ENCODE assay signal across 23 mouse cellular contexts in genomic region chr16:31639946-31640345, GRCm38 (mm10). TPM values are rescaled to one million over a fixed set of nuclear protein-coding genes. Genes with fewer than 3 reads are reported as not detected.
A peak's percentile ranks its signal among the peaks of the same experiment; 100 is the strongest.
DNase-seq lines count a peak whose midpoint lies in the region; ATAC-seq and TF ChIP-seq lines count a peak whose summit lies in the region.
"Had no signal": no experiment of that assay in that cellular context is flagged by ENCODE, and none has a peak within 500 bp of the region (broad histone marks: within the 10 kb centered on the region; RNA-seq: fewer than 3 reads in every experiment).

No protein-coding gene starts in this region.

- no peak for TF ChIP-seq CTCF in kidney, adult 2 months (conservative IDR thresholded peaks at IDR 0.05; ENCODE audit: insufficient read depth, insufficient read length, low read depth, low read length)

- ATAC-seq in kidney, embryonic 16.5 days (ENCODE audit: low FRiP score, low TSS enrichment) = 0 out of 2 replicates have a peak, but pooled peaks have one; percentile 46
- ATAC-seq: activated CD4-positive, CD25-positive, alpha-beta regulatory T cell, adult 4 months had no signal

- no peak overlapping the region for H3K9ac ChIP-seq in kidney, embryonic 16.5 days (replicated peaks; ENCODE audit: low read length)
- H3K9ac ChIP-seq: lung, embryonic 15.5 days; neural tube, embryonic 13.5 days had no signal

- intact Hi-C loops in left cerebral cortex, postnatal 4 days (cut with DNase I) = no loop called here

- H3K4me3 ChIP-seq in kidney, adult 2 months (ENCODE audit: insufficient read depth, low read depth, low read length) = no peak overlapping the region
- H3K4me3 ChIP-seq in kidney, embryonic 16.5 days (ENCODE audit: low read length) = no peak overlapping the region
- H3K4me3 ChIP-seq: heart, adult 2 months; hindbrain, embryonic 10.5 days; lung, embryonic 15.5 days; megakaryocyte, embryonic 14.5 days; neural tube, embryonic 13.5 days had no signal

- H3K9me3 ChIP-seq in kidney, embryonic 16.5 days (ENCODE audit: low read length) = no peaks in the 10 kb centered on the region
- H3K9me3 ChIP-seq: hindbrain, embryonic 10.5 days; lung, embryonic 15.5 days had no signal

- peak; percentile 65 for DNase-seq in kidney, adult 2 months
- DNase-seq in kidney, adult 18-20 months = no peak
- DNase-seq in 3T3-L1 (ENCODE audit: low read depth, low spot score) (peak; percentile 82), NIH3T3 (ENCODE audit: low read depth) (peak; percentile 60)
- DNase-seq in embryo, embryonic 10 days (ENCODE audit: low spot score) = no peak
- no peak for DNase-seq in c-Kit-positive CD71-positive TER-119-positive erythroid progenitor cells, embryonic 14.5 days (ENCODE audit: low spot score)
- no peak for DNase-seq in left cerebral cortex, postnatal 4 days
- DNase-seq: adrenal gland, postnatal 25 days; cerebellum, adult 11-12 months; cerebellum, postnatal 14 days; embryo, embryonic 11 days; gastrocnemius, postnatal 10 days; heart, adult 2 months; midbrain, embryonic 14.5 days; right cerebral cortex, adult 18-20 months; thymus, postnatal 36 days had no signal

- no peaks in the 10 kb centered on the region for H3K27me3 ChIP-seq in kidney, adult 2 months (replicated peaks; ENCODE audit: control insufficient read depth, insufficient read depth, low read length)
- H3K27me3 ChIP-seq in kidney, embryonic 16.5 days (ENCODE audit: insufficient read depth, low read length) = no peaks in the 10 kb centered on the region
- H3K27me3 ChIP-seq: lung, embryonic 15.5 days; neural tube, embryonic 13.5 days had no signal

- WGBS in kidney, adult 2 months = 53% methylated on average over 4 of the region's 4 CpGs
- 56% methylated on average over 4 of the region's 4 CpGs for WGBS in kidney, embryonic 16.5 days

- H3K4me2 ChIP-seq in kidney, embryonic 16.5 days (replicated peaks; ENCODE audit: low read depth, low read length) = no peak overlapping the region
- H3K4me2 ChIP-seq: liver, embryonic 11.5 days; lung, embryonic 15.5 days; neural tube, embryonic 13.5 days had no signal

- TF ChIP-seq POLR2A in kidney, adult 2 months (IDR thresholded peaks at IDR 0.05; ENCODE audit: low read depth, low read length) = no peak

- no peaks in the 10 kb centered on the region for H3K36me3 ChIP-seq in kidney, adult 2 months (ENCODE audit: control insufficient read depth, insufficient read depth, low read length)
- no peaks in the 10 kb centered on the region for H3K36me3 ChIP-seq in kidney, embryonic 16.5 days (ENCODE audit: insufficient read depth, low read length)
- H3K36me3 ChIP-seq: hindbrain, embryonic 10.5 days; lung, embryonic 15.5 days; neural tube, embryonic 13.5 days had no signal

- no peaks in the 10 kb centered on the region for H3K4me1 ChIP-seq in kidney, adult 2 months (ENCODE audit: control insufficient read depth, insufficient read depth, low read length)
- peaks cover 14% of the 10 kb centered on the region for H3K4me1 ChIP-seq in kidney, embryonic 16.5 days (ENCODE audit: insufficient read depth, low read length)

- no peak overlapping the region for H3K27ac ChIP-seq in kidney, adult 2 months (ENCODE audit: insufficient read depth, low read depth, low read length)
- peak overlapping the region; percentile 16; the same call in 1 of the 2 replicates for H3K27ac ChIP-seq in kidney, embryonic 16.5 days (ENCODE audit: low read length)
- H3K27ac ChIP-seq: heart, adult 2 months; hindbrain, embryonic 10.5 days; lung, embryonic 15.5 days; neural tube, embryonic 13.5 days had no signal

RNA-seq across cellular contexts. Expression of gene Dlg1, which starts 23.3 kb away (rescaled TPM):
- 20.4 and 24.6 TPM in 2 replicates for polyA plus RNA-seq in kidney, adult 2 months (2012; rRNA removed)
- 25.5 and 32.1 TPM in 2 replicates for polyA plus RNA-seq in kidney, embryonic 16.5 days (2015; fragmentation: Nextera tagmentation; extraction: Ambion mirVana)
- 10 to 100 TPM; 51.2 TPM for total RNA-seq in left cerebral cortex, postnatal 4 days (2021)

Comparison
In these comparisons a context has a peak if more than half of its experiments do, and no peak if none do; other contexts are left out.
1. DNase-seq: peak in kidney, adult 2 months (single experiment), 3T3-L1 (single experiment) and NIH3T3 (single experiment); none in kidney, adult 18-20 months (single experiment), embryo, embryonic 10 days (single experiment), c-Kit-positive CD71-positive TER-119-positive erythroid progenitor cells, embryonic 14.5 days (single experiment) and left cerebral cortex, postnatal 4 days (single experiment).